Mouse (Mus musculus) midbrain, postnatal 0 days (tissue): Measurements from ENCODE around the gene Fndc9. TPM values are rescaled to one million over a fixed set of nuclear protein-coding genes. Genes with fewer than 3 reads are reported as not detected.

Experiments
- ATAC-seq: fragments of 200-750 bp; cut with Nextera tagmentation; 2 replicates; pipeline ENCODE4 v1.8.0; 2017; ENCODE audit warnings: moderate number of reproducible peaks, mild to moderate bottlenecking, moderate TSS enrichment, moderate library complexity; ENCODE audit not compliant: low FRiP score
- DNase-seq: peaks from one replicate; pipeline ENCODE4 v3.0.0-alpha.2; 2015; ENCODE audit warnings: low spot score
- H3K27ac ChIP-seq: fragments of 300-500 bp; sonication (generic); 2 replicates; pipeline ENCODE4 v1.5.1; 2014; ENCODE audit warnings: low read depth, mild to moderate bottlenecking, low read length, mixed read lengths
- H3K27me3 ChIP-seq: fragments of 300-500 bp; sonication (generic); 2 replicates; pipeline ENCODE4 v1.6.1; 2014; ENCODE audit warnings: low read length, control low read depth, mixed read lengths; ENCODE audit not compliant: insufficient read depth
- H3K36me3 ChIP-seq: fragments of 300-500 bp; sonication (generic); 2 replicates; pipeline ENCODE4 v1.6.1; 2014; ENCODE audit warnings: low read length, control low read depth, mixed read lengths; ENCODE audit not compliant: insufficient read depth
- H3K4me1 ChIP-seq: fragments of 300-500 bp; sonication (generic); 2 replicates; pipeline ENCODE4 v1.6.1; 2014; ENCODE audit warnings: mild to moderate bottlenecking, control low read depth, antibody characterized with exemption, low read length, mixed read lengths; ENCODE audit not compliant: insufficient read depth
- H3K4me2 ChIP-seq: fragments of 300-500 bp; sonication (generic); 2 replicates; pipeline ENCODE4 v1.6.1; 2014; ENCODE audit warnings: low read depth, mild to moderate bottlenecking, low read length, mixed read lengths; ENCODE audit not compliant: poor library complexity, severe bottlenecking
- H3K4me3 ChIP-seq: fragments of 300-500 bp; sonication (generic); 2 replicates; pipeline ENCODE4 v1.5.1; 2014; ENCODE audit warnings: low read depth, mild to moderate bottlenecking, low read length, moderate library complexity
- H3K9ac ChIP-seq: fragments of 300-500 bp; sonication (generic); replicated peaks from 2 replicates; pipeline ENCODE4 v1.6.1; 2014; ENCODE audit warnings: mild to moderate bottlenecking, low read length, moderate library complexity, mixed read lengths; ENCODE audit not compliant: poor library complexity, severe bottlenecking
- H3K9me3 ChIP-seq: fragments of 300-500 bp; sonication (generic); 2 replicates; pipeline ENCODE4 v1.6.1; 2016; ENCODE audit warnings: low read length, control low read depth
- CTCF ChIP-seq: IDR thresholded peaks from 2 replicates; pipeline ENCODE4 v1.5.1; 2016; ENCODE audit warnings: antibody characterized with exemption, mild to moderate bottlenecking
- WGBS: fragments of 180-500 bp; shearing (Covaris S2); extraction: QIAGEN DNeasy Blood & Tissue Kit; methylation state at CpG from one replicate; pipeline ENCODE4 v1.1.7; 2014; 5-methylcytosine and 5-hydroxymethylcytosine counted together
- polyA plus RNA-seq: library from polyadenylated mRNA; unstranded; fragments of >200 nt; fragmentation: Nextera tagmentation; extraction: Ambion mirVana; gene quantifications from 2 replicates; pipeline ENCODE4 v1.2.1, GENCODE M21; 2015
- total RNA-seq: library from RNA; depleted of rRNA; stranded (reverse); fragments of >200 nt; gene quantifications from 2 replicates; pipeline ENCODE4 v1.2.3, GENCODE M21; 2014

The Fndc9 gene
- total and polyA plus RNA-seq, 2 experiments from 2014 or later, result 12.2 to 18.9 TPM

GRCm38 (mm10) chr11:46204841-46205240 lies 30.5 kb upstream of the Fndc9 start:
- Histone ChIP-seq H3K27me3 (no peaks in the 10 kb centered on the region), H3K9me3 (no peaks in the 10 kb centered on the region), H3K36me3 (peaks cover 55% of the 10 kb centered on the region), H3K4me2 (no peak overlapping the region), H3K4me1 (no peaks in the 10 kb centered on the region), H3K27ac (no peak overlapping the region), H3K9ac (no peak overlapping the region), H3K4me3 (no peak overlapping the region)
- ATAC-seq, result no peak
- 88% methylated on average over 9 of the region's 9 CpGs for WGBS
- TF ChIP-seq CTCF, result no peak
- DNase-seq, result no peak

DNA sequence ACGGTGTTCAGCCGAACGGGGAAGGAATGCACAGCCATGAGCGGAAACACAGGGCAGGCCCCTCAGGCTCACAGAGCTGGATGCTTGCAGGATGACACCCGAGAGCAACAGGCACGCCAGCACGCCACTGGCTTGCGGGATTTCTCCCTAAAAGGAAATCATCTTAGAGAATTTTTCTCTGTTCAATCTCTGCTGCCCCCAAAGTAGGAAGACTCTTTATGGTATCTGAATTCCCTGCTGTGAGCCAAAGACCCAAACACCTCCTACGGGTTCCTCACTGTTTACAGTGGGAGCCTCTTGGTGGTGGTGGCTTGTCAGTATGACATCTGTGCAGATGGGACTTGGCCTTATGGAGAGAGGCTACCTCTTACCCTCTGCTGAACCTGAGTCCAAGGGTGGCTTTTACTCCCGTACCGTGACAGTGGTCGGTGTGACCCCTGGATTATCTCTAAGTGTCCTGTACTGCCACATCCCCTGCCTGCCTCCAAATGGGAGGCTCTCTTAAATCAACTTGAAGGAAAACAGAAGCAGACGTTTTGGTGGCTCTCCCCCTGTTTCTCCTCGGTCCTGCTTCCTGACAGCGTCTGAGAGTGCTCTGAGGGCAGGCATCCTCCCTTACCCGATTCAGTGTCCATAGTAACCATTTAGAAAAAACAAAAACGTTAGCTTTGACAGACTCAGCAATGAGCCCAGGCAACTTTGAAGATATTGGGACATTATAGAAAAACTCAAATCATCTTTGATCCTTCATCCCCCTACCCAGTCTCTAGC lies 29.5 kb upstream of the Fndc9 start:
- no peak overlapping the region for H3K4me3 ChIP-seq
- H3K27ac ChIP-seq, result no peak overlapping the region
- H3K9me3 ChIP-seq, result no peaks in the 10 kb centered on the region
- no peak for ATAC-seq
- no peak for TF ChIP-seq CTCF
- no peak overlapping the region for H3K9ac ChIP-seq
- no peaks in the 10 kb centered on the region for H3K27me3 ChIP-seq
- no peak overlapping the region for H3K4me2 ChIP-seq
- 79% methylated on average over 17 of the region's 17 CpGs for WGBS
- no peak for DNase-seq
- peaks cover 46% of the 10 kb centered on the region; the same call in 1 of the 2 replicates for H3K36me3 ChIP-seq
- no peaks in the 10 kb centered on the region for H3K4me1 ChIP-seq

DNA sequence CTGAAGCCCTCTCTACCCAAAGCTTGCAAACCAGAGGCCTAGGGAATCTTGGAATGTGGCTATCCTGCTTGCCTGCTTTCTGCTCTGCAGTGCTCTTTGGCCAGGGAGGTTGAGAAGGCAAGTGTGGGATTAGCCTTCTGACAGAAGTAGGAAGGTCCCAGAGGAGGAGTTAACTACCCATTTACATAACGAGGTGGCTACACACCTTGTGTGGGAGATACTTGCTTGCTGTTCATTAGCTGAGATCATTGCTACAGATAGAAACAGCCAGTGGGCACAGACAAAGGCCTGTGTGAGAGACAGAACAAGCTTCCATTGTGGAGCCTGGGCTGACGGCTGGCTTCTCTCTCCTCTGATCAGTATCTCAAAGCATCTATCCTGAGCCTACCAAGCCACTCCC lies 25.4 kb upstream of the Fndc9 start:
- Histone ChIP-seq H3K9ac (no peak overlapping the region), H3K4me1 (no peaks in the 10 kb centered on the region), H3K36me3 (peaks cover 34% of the 10 kb centered on the region; the same call in 1 of the 2 replicates), H3K4me3 (no peak overlapping the region), H3K9me3 (no peaks in the 10 kb centered on the region), H3K27ac (no peak overlapping the region), H3K27me3 (no peaks in the 10 kb centered on the region), H3K4me2 (no peak overlapping the region)
- WGBS, result 59% methylated on average over 2 of the region's 2 CpGs
- ATAC-seq (no peak), DNase-seq (no peak)
- no peak for TF ChIP-seq CTCF

DNA sequence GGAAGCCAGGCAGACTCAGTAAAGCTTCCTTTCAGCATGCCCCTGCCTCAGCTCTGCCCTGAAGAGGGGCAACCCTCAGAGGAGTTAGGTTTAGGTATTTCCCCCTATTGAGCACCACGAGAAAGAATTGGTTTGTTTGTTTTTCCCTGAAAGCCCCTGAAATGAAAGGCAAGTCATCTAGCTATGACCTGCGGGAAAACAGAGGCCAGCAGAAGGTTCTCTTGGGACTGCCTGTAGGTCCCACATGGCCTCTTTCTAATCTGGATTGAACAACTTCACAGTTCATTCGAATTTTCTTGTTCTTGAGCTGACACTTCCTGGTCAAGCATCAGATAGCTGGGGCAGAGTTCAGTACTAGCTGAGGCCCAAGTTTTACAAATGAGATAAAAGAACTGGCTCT lies 23.5 kb upstream of the Fndc9 start:
- WGBS, result 28% methylated on average over 3 of the region's 3 CpGs
- Histone ChIP-seq H3K4me2 (no peak overlapping the region), H3K9me3 (no peaks in the 10 kb centered on the region), H3K4me3 (no peak overlapping the region), H3K4me1 (no peaks in the 10 kb centered on the region), H3K36me3 (peaks cover 22% of the 10 kb centered on the region; the same call in 1 of the 2 replicates), H3K27ac (no peak overlapping the region), H3K27me3 (no peaks in the 10 kb centered on the region), H3K9ac (no peak overlapping the region)
- no peak for DNase-seq
- no peak for TF ChIP-seq CTCF
- no peak for ATAC-seq

- no peak for TF ChIP-seq CTCF
- no peak overlapping the region for H3K9ac ChIP-seq
- H3K27me3 ChIP-seq, result no peaks in the 10 kb centered on the region
- no peak overlapping the region for H3K4me3 ChIP-seq
- H3K9me3 ChIP-seq, result no peaks in the 10 kb centered on the region
- DNase-seq, result no peak
- H3K4me2 ChIP-seq, result no peak overlapping the region
- ATAC-seq, result no peak
- no peaks in the 10 kb centered on the region; the same call in 1 of the 2 replicates for H3K4me1 ChIP-seq
- H3K27ac ChIP-seq, result no peak overlapping the region
- H3K36me3 ChIP-seq, result peaks cover 7% of the 10 kb centered on the region; the same call in 1 of the 2 replicates
- 81% methylated on average over 5 of the region's 5 CpGs for WGBS
Observed at GRCm38 (mm10) chr11:46213844-46214243, 21.5 kb upstream of the Fndc9 start.
